Comparison of ENCODE assay signal across 8 mouse cellular contexts in genomic region chr1:36939506-36940380, GRCm38 (mm10). TPM values are rescaled to one million over a fixed set of nuclear protein-coding genes. Genes with fewer than 3 reads are reported as not detected.
DNase-seq lines count a peak whose midpoint lies in the region; ATAC-seq lines count a peak whose summit lies in the region.

No protein-coding gene starts in this region.

- no peaks in the 10 kb centered on the region for H3K9me3 ChIP-seq in hindbrain, embryonic 13.5 days

- H3K4me3 ChIP-seq in hindbrain, embryonic 13.5 days: peak overlapping the region; percentile 96

- DNase-seq in NIH3T3 (ENCODE audit: low read depth): peak; percentile 97
- DNase-seq in cerebellum, postnatal 10 days: peak; percentile 96 to 97
- DNase-seq in frontal cortex, postnatal 14 days (ENCODE audit: low spot score in 2 of 2): peak; percentile 85 to 89
- DNase-seq in layer of hippocampus, postnatal 25 days (ENCODE audit: extremely low spot score in 1 of 2, low spot score in 1 of 2): peak; percentile 82 to 87
- DNase-seq in lung, postnatal 25 days (ENCODE audit: low spot score): peak; percentile 93
- peak; percentile 93 for DNase-seq in retina, embryonic 14.5 days (ENCODE audit: low spot score)
- DNase-seq in thymus, postnatal 4 days: peak; percentile 94

- H3K4me1 ChIP-seq in hindbrain, embryonic 13.5 days (replicated peaks): peaks cover 36% of the 10 kb centered on the region

- peak overlapping the region; percentile 98 for H3K27ac ChIP-seq in hindbrain, embryonic 13.5 days

- H3K4me2 ChIP-seq in hindbrain, embryonic 13.5 days: peak overlapping the region; percentile 82

- H3K9ac ChIP-seq in hindbrain, embryonic 13.5 days: peak overlapping the region; percentile 98

- ATAC-seq in hindbrain, embryonic 13.5 days (ENCODE audit: low FRiP score): peak; percentile 98

- under 1% methylated on average over 78 of the region's 79 CpGs for WGBS in hindbrain, embryonic 13.5 days

- no peaks in the 10 kb centered on the region for H3K36me3 ChIP-seq in hindbrain, embryonic 13.5 days

- no peaks in the 10 kb centered on the region for H3K27me3 ChIP-seq in hindbrain, embryonic 13.5 days

RNA-seq across cellular contexts. Expression of gene Tmem131, which starts 3.7 kb away (rescaled TPM):
- 11.6 and 11.7 TPM in 2 replicates for polyA plus RNA-seq in hindbrain, embryonic 13.5 days (2015; fragmentation: Nextera tagmentation; extraction: Ambion mirVana)
- 10 to 100 TPM; 48.4 to 61.9 TPM for total RNA-seq in layer of hippocampus, postnatal 25 days (2021)

Comparison
In these comparisons a context has a peak if more than half of its experiments do, and no peak if none do; other contexts are left out.
1. Peak in every context shown above with its lines: DNase-seq, ATAC-seq, H3K4me3 ChIP-seq and H3K27ac ChIP-seq.